Mouse (Mus musculus): Measurements from ENCODE around the gene Zfand4. TPM values are rescaled to one million over a fixed set of nuclear protein-coding genes. Genes with fewer than 3 reads are reported as not detected.

The Zfand4 gene
- polyA plus RNA-seq, 1 experiment = 8.0 TPM

GRCm38 (mm10) chr6:116281014-116281413 lies 17.0 kb downstream of the Zfand4 start:
- H3K4me1 ChIP-seq (ENCODE audit: control insufficient read depth, insufficient read depth, low read length) = no peaks in the 10 kb centered on the region
- DNase-seq = no peak
- no peaks in the 10 kb centered on the region for H3K27me3 ChIP-seq (ENCODE audit: control insufficient read depth, insufficient read depth, low read length)
- TF ChIP-seq CTCF (IDR thresholded peaks at IDR 0.05; ENCODE audit: borderline replicate concordance, insufficient read depth, low read depth, low read length) = no peak
- 97% methylated on average over 13 of the region's 13 CpGs for WGBS
- no peak overlapping the region for H3K27ac ChIP-seq (ENCODE audit: insufficient read depth, low read length)
- no peak overlapping the region for H3K4me3 ChIP-seq (replicated peaks; ENCODE audit: insufficient read depth, low read depth, low read length)

GRCm38 (mm10) chr6:116282546-116282945 lies 18.5 kb downstream of the Zfand4 start:
- 62% methylated on average over 4 of the region's 4 CpGs for WGBS
- no peak for DNase-seq
- TF ChIP-seq POLR2A (IDR thresholded peaks at IDR 0.05; ENCODE audit: borderline replicate concordance, insufficient read depth, low read length) (no peak), CTCF (IDR thresholded peaks at IDR 0.05; ENCODE audit: borderline replicate concordance, insufficient read depth, low read depth, low read length) (no peak)
- no peaks in the 10 kb centered on the region for H3K27me3 ChIP-seq (ENCODE audit: control insufficient read depth, insufficient read depth, low read length)
- no peaks in the 10 kb centered on the region for H3K4me1 ChIP-seq (ENCODE audit: control insufficient read depth, insufficient read depth, low read length)
- no peak overlapping the region for H3K27ac ChIP-seq (ENCODE audit: insufficient read depth, low read length)
- H3K4me3 ChIP-seq (replicated peaks; ENCODE audit: insufficient read depth, low read depth, low read length) = no peak overlapping the region

GRCm38 (mm10) chr6:116283280-116283679 lies 19.3 kb downstream of the Zfand4 start:
- H3K4me1 ChIP-seq (ENCODE audit: control insufficient read depth, insufficient read depth, low read length) = no peaks in the 10 kb centered on the region
- DNase-seq = no peak
- TF ChIP-seq POLR2A (IDR thresholded peaks at IDR 0.05; ENCODE audit: borderline replicate concordance, insufficient read depth, low read length) = no peak
- TF ChIP-seq CTCF (IDR thresholded peaks at IDR 0.05; ENCODE audit: borderline replicate concordance, insufficient read depth, low read depth, low read length) = no peak
- H3K4me3 ChIP-seq (replicated peaks; ENCODE audit: insufficient read depth, low read depth, low read length) = no peak overlapping the region
- H3K27ac ChIP-seq (ENCODE audit: insufficient read depth, low read length) = no peak overlapping the region
- 89% methylated on average over 3 of the region's 3 CpGs for WGBS
- H3K27me3 ChIP-seq (ENCODE audit: control insufficient read depth, insufficient read depth, low read length) = no peaks in the 10 kb centered on the region

GRCm38 (mm10) chr6:116286321-116286720 lies 22.3 kb downstream of the Zfand4 start:
- WGBS = 96% methylated on average over 4 of the region's 4 CpGs
- Histone ChIP-seq H3K27ac (ENCODE audit: insufficient read depth, low read length) (no peak overlapping the region), H3K4me3 (replicated peaks; ENCODE audit: insufficient read depth, low read depth, low read length) (no peak overlapping the region), H3K4me1 (ENCODE audit: control insufficient read depth, insufficient read depth, low read length) (no peaks in the 10 kb centered on the region), H3K27me3 (ENCODE audit: control insufficient read depth, insufficient read depth, low read length) (no peaks in the 10 kb centered on the region)
- TF ChIP-seq POLR2A (IDR thresholded peaks at IDR 0.05; ENCODE audit: borderline replicate concordance, insufficient read depth, low read length) = no peak
- TF ChIP-seq CTCF (IDR thresholded peaks at IDR 0.05; ENCODE audit: borderline replicate concordance, insufficient read depth, low read depth, low read length) = no peak
- no peak for DNase-seq

GRCm38 (mm10) chr6:116286870-116287575 lies 23.0 kb downstream of the Zfand4 start:
- no peak for TF ChIP-seq CTCF (IDR thresholded peaks at IDR 0.05; ENCODE audit: borderline replicate concordance, insufficient read depth, low read depth, low read length)
- TF ChIP-seq POLR2A (IDR thresholded peaks at IDR 0.05; ENCODE audit: borderline replicate concordance, insufficient read depth, low read length) = no peak
- DNase-seq = no peak
- 89% methylated on average over 5 of the region's 5 CpGs for WGBS
- H3K4me3 ChIP-seq (replicated peaks; ENCODE audit: insufficient read depth, low read depth, low read length) = no peak overlapping the region
- no peaks in the 10 kb centered on the region for H3K4me1 ChIP-seq (ENCODE audit: control insufficient read depth, insufficient read depth, low read length)
- H3K27me3 ChIP-seq (ENCODE audit: control insufficient read depth, insufficient read depth, low read length) = no peaks in the 10 kb centered on the region
- H3K27ac ChIP-seq (ENCODE audit: insufficient read depth, low read length) = no peak overlapping the region

GRCm38 (mm10) chr6:116311411-116311810 lies 47.4 kb downstream of the Zfand4 start:
- Histone ChIP-seq H3K27ac (ENCODE audit: insufficient read depth, low read length) (no peak overlapping the region), H3K4me1 (ENCODE audit: control insufficient read depth, insufficient read depth, low read length) (no peaks in the 10 kb centered on the region), H3K4me3 (replicated peaks; ENCODE audit: insufficient read depth, low read depth, low read length) (no peak overlapping the region), H3K27me3 (ENCODE audit: control insufficient read depth, insufficient read depth, low read length) (no peaks in the 10 kb centered on the region)
- TF ChIP-seq CTCF (IDR thresholded peaks at IDR 0.05; ENCODE audit: borderline replicate concordance, insufficient read depth, low read depth, low read length) (no peak), POLR2A (IDR thresholded peaks at IDR 0.05; ENCODE audit: borderline replicate concordance, insufficient read depth, low read length) (no peak)
- WGBS = 94% methylated on average over 2 of the region's 2 CpGs
- DNase-seq = no peak

- 88% methylated on average over 3 of the region's 3 CpGs for WGBS
- no peak for DNase-seq
- no peaks in the 10 kb centered on the region for H3K4me1 ChIP-seq (ENCODE audit: control insufficient read depth, insufficient read depth, low read length)
- H3K4me3 ChIP-seq (replicated peaks; ENCODE audit: insufficient read depth, low read depth, low read length) = no peak overlapping the region
- no peaks in the 10 kb centered on the region for H3K27me3 ChIP-seq (ENCODE audit: control insufficient read depth, insufficient read depth, low read length)
- H3K27ac ChIP-seq (ENCODE audit: insufficient read depth, low read length) = no peak overlapping the region
- TF ChIP-seq CTCF (IDR thresholded peaks at IDR 0.05; ENCODE audit: borderline replicate concordance, insufficient read depth, low read depth, low read length) (no peak), POLR2A (IDR thresholded peaks at IDR 0.05; ENCODE audit: borderline replicate concordance, insufficient read depth, low read length) (no peak)
Measured at GRCm38 (mm10) chr6:116319259-116319658, 55.2 kb downstream of the Zfand4 start.

GRCm38 (mm10) chr6:116326641-116327040 lies 62.6 kb downstream of the Zfand4 start:
- no peak overlapping the region for H3K4me3 ChIP-seq (replicated peaks; ENCODE audit: insufficient read depth, low read depth, low read length)
- 91% methylated on average over 3 of the region's 3 CpGs for WGBS
- H3K27me3 ChIP-seq (ENCODE audit: control insufficient read depth, insufficient read depth, low read length) = no peaks in the 10 kb centered on the region
- H3K4me1 ChIP-seq (ENCODE audit: control insufficient read depth, insufficient read depth, low read length) = no peaks in the 10 kb centered on the region
- TF ChIP-seq POLR2A (IDR thresholded peaks at IDR 0.05; ENCODE audit: borderline replicate concordance, insufficient read depth, low read length) = no peak
- TF ChIP-seq CTCF (IDR thresholded peaks at IDR 0.05; ENCODE audit: borderline replicate concordance, insufficient read depth, low read depth, low read length) = no peak
- no peak for DNase-seq
- no peak overlapping the region for H3K27ac ChIP-seq (ENCODE audit: insufficient read depth, low read length)

All from cerebellum, adult 2 months (tissue).